ENCODE assay signal across 16 mouse cellular contexts in genomic region chr13:6624121-6624520, GRCm38 (mm10).
"Had no signal": no experiment of that assay in that cellular context is flagged by ENCODE, and none has a peak within 500 bp of the region (broad histone marks: within the 10 kb centered on the region; RNA-seq: fewer than 3 reads in every experiment).

No protein-coding gene starts in this region.

- H3K9ac ChIP-seq: limb, embryonic 13.5 days; liver, embryonic 14.5 days; midbrain, embryonic 15.5 days; neural tube, embryonic 13.5 days had no signal

- H3K4me3 ChIP-seq: layer of hippocampus, adult 2 months; limb, embryonic 13.5 days; megakaryocyte, embryonic 14.5 days; midbrain, embryonic 15.5 days; neural tube, embryonic 13.5 days had no signal

- H3K9me3 ChIP-seq: limb, embryonic 13.5 days; megakaryocyte, embryonic 14.5 days; midbrain, embryonic 15.5 days; neural tube, embryonic 13.5 days had no signal

- H3K36me3 ChIP-seq: limb, embryonic 13.5 days had no signal

- H3K4me1 ChIP-seq: midbrain, embryonic 15.5 days; neural tube, embryonic 13.5 days had no signal

- H3K27ac ChIP-seq: layer of hippocampus, adult 2 months; limb, embryonic 13.5 days; liver, embryonic 14.5 days; midbrain, embryonic 15.5 days; neural tube, embryonic 13.5 days; stomach, postnatal 0 days had no signal

- H3K4me2 ChIP-seq: limb, embryonic 13.5 days; midbrain, embryonic 11.5 days; midbrain, embryonic 15.5 days; neural tube, embryonic 13.5 days had no signal

- H3K27me3 ChIP-seq: limb, embryonic 13.5 days; megakaryocyte, embryonic 14.5 days; midbrain, embryonic 15.5 days; neural tube, embryonic 13.5 days had no signal

- DNase-seq: kidney, adult 18-20 months; kidney, postnatal 10 days; kidney, postnatal 4 days; left cerebral cortex, postnatal 4 days; lung, postnatal 36 days; right cerebral cortex, postnatal 14 days; thymus, postnatal 4 days had no signal

- ATAC-seq: lung, postnatal 0 days had no signal
